Mouse (Mus musculus): ENCODE measurements around the gene Siglecf.
"Not testable (repeated sequence)": the region's sequence is repeated elsewhere in the genome, so short reads cannot be mapped to it uniquely, and the experiment has no call there.

The Siglecf gene

DNA sequence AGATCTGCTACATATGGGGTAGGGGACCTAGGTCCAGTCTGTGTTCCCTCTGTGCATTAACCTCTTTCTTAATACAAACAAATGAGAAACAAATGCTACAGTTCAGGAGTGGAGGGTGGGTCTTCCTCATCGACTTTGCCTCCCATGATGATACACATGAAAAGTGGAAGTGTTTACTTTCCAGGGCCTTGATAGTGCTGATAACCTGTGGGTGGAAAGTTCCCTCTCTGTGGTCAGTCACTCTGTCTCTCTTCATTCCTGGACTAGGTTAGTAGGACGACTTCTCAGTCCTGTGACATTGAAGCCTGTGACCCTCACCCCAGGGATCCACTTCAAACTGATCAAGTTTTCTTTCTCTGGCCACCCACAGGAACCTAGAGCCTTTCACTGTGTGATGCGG lies at the start of gene Siglecf:
TSS of gene Siglecf (plus strand) at position 188 of the 400 bp plus-strand sequence.
- DNase-seq (ENCODE audit: low spot score), result no peak

DNA sequence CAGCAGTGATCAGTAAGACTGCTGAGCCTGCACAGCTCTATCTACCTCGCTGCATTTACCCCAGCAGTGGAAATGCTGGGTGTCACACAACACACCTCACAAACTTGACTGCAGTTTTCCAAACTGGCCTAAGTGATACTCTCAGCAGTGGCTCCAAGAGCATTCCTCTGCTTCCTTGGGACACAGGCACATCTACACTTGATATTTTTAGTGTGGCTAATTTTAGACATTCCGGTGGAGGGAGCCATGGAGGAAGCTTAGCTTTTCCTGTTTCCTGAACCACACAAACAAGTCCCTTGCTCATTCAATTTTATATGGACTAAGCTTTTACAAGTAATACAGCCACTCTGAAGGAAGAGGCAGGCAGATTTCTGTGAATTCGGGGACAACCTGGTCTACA lies 45.9 kb upstream of the Siglecf start:
- no peak for DNase-seq (ENCODE audit: low spot score)

- no peak for DNase-seq (ENCODE audit: low spot score)
Observed at GRCm38 (mm10) chr7:43309069-43309468, 42.1 kb upstream of the Siglecf start.

DNA sequence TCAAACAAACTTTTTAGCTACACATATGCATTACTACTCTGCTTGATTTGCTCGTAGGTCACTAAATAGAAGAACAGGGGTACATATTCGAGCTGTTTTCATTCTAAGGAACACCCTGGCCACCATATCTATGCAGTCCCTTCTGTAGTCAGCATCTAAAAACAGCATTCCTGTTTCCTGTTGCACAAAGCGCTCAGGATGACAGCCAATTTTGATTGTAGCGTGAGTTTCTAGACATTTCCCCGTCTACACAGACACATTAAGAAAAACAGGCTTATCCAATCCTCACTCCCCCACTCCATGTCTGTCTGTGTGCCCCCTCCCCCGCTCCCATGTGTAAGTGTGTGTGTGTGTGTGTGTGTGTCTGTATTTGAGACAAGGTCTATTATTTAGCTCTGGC lies 39.5 kb upstream of the Siglecf start:
- DNase-seq (ENCODE audit: low spot score), result no peak

- no peak for DNase-seq (ENCODE audit: low spot score)
Observed at GRCm38 (mm10) chr7:43312386-43313012, 38.6 kb upstream of the Siglecf start.

DNA sequence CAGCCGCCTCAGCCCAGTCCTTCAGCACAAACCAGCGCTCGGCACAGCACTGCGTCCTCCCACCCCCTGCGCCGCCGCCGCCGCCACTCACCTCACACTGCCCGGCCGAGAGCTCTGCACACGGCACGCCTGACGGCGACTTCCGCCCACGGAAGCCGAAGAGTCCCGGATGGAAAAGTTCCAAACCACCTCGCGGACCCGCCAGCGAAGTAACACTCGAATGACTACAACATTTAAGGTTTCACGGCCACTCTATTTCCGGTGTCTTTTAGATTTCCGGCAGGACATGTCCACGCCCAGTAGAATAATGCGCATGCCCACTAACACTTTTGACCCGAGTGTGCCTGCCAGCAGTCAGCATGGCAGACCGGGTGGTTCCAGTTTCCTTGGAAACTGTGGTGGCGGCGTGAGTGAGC lies 38.1 kb upstream of the Siglecf start, which contains the start of gene Zfp715:
TSS of gene Zfp715 (minus strand) at position 282 of the 416 bp plus-strand sequence.
- DNase-seq (ENCODE audit: low spot score), result peak; percentile 94

GRCm38 (mm10) chr7:43326223-43326780 lies 24.8 kb upstream of the Siglecf start:
- DNase-seq (ENCODE audit: low spot score), result no peak

- DNase-seq (ENCODE audit: low spot score), result no peak
Observed at GRCm38 (mm10) chr7:43328101-43328500, 23.0 kb upstream of the Siglecf start.

DNA sequence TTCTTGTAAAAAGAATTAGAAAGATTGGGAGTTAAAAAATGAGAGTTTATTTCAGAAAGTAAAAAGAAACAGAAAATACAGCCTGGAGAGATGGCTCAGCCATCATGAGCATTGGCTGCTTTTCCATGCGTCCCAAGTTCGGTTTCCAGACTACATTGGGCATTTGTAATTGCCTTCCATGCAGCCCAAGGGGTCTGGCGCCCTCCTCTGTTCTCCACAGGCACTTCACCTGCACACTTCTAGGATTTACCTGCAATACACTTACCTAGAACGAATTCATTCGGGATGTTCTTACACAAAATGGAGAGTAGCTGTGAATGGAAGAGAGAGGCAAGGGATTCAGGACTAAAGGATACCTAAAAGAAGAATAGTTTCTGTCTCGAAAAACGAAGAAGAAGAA lies 17.9 kb upstream of the Siglecf start:
- DNase-seq (ENCODE audit: low spot score), result no peak

DNA sequence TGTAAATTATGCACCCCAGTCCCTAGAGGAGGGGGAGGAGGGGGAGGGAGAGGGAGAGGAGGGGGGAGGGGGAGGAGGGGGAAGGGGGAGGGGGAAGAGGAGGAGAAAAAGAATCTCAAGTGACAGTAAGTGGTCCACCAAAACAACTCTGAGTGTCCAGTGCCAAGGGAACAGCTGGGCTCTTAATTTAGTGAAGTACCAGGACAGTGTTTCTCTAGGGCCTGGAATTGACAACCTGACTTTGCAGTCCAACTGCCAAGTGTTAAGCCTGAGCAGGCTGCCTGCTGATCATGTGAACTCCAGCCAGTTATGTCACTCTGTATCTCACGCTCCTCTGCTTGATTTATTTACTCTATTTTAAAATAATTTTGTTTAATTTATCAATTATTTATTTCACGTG lies 17.2 kb upstream of the Siglecf start:
- DNase-seq (ENCODE audit: low spot score), result no peak

DNA sequence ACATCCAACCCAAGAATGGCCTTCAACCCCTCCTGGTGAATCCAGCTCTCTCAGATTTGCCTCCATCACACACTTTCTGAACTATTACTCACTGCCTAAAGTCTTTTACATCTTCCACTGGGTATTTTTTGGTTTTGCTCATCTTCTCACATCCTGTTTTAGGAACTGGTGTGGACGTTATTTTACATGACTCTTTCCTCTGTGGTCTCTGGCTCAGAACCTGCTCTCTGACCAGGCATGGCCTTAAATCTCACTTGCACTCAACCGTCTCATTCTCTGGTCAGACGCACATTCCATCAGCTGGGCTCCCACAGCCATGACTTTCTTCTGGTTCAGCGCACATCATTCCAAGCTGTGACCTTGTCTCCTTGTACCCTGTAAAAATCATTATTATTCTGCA lies 10.4 kb upstream of the Siglecf start:
- no peak for DNase-seq (ENCODE audit: low spot score)

- no peak for DNase-seq (ENCODE audit: low spot score)
Observed at GRCm38 (mm10) chr7:43343191-43343590, 8.0 kb upstream of the Siglecf start.

- DNase-seq (ENCODE audit: low spot score), result no peak
Observed at GRCm38 (mm10) chr7:43344020-43344419, 7.1 kb upstream of the Siglecf start.

- no peak for DNase-seq (ENCODE audit: low spot score)
Observed at GRCm38 (mm10) chr7:43344491-43344890, 6.7 kb upstream of the Siglecf start.

GRCm38 (mm10) chr7:43346148-43346547 lies 5.0 kb upstream of the Siglecf start:
- no peak for DNase-seq (ENCODE audit: low spot score)

DNA sequence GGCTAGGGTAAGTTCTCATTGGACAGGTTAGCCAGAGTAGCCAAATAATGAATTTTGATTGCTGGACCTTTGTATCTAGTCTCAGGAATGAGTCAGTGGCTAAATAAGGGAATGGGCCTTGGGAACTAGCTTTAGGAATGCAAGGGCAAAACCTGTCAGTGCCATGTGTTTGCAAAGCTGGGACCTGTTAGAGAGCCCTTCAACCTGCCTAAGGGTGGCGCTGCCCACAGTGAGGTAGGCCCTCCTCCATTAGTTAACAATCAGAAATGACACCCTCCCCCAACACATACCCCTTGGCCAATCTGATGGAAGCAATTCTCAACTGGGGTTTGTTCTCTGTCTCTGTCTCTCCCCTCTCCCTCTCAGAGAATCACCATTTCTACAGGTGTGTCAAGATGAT lies 4.6 kb upstream of the Siglecf start:
- no peak for DNase-seq (ENCODE audit: low spot score)

DNA sequence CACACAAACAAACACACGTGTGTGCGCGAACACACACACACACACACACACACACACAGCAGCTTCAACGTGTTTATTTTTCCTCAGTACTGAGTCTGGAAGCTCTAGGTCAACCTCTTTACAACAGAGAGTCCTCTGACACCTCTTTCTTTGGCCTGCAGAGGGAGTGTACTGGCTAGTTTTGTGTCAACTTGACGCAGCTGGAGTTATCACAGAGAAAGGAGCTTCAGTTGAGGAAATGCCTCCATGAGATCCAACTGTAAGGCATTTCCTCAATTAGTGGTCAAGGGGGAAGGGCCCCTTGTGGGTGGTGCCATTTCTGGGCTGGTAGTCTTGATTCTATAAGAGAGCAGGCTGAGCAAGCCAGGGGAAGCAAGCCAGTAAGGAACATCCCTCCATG lies 1.5 kb upstream of the Siglecf start:
- not testable (repeated sequence) for DNase-seq (ENCODE audit: low spot score)

DNA sequence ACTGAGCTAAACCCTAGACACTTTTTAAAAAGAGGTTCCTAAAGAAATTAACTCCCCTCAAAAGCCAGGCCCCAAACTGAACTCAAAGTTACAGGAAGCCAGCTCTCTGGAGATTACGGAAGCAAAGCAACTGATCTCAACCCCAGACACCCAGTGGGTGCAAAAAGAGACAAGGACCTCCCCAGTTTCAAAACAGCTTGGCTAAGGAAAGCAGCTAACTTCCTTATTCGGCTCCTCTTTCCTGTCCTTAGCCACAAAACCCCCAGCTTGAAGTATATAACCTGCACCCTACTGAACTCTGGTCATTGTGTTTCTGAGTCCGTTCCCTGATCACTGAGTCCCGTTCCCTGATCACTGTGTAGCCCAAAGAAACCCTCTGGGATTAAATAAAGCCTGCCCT lies 2.0 kb downstream of the Siglecf start:
- DNase-seq (ENCODE audit: low spot score), result no peak

DNA sequence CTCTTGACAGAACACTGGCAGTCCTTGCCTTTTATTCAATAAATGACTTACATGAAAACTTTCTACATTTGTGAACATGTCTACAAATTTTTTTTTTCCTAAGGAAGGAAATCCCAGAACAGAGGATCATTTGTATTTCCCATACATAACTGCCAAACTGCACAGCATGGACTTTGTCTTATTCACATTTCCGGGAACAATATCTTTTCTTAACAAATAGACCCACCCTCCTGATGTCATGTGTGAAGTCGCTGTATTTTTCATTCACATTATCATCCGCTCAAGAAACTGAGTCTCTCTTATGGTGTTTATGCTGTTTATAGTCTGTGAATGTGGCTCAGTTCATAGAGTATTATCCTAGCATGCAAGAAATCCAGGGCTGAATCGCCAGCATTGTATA lies 2.6 kb downstream of the Siglecf start:
- DNase-seq (ENCODE audit: low spot score), result no peak

DNA sequence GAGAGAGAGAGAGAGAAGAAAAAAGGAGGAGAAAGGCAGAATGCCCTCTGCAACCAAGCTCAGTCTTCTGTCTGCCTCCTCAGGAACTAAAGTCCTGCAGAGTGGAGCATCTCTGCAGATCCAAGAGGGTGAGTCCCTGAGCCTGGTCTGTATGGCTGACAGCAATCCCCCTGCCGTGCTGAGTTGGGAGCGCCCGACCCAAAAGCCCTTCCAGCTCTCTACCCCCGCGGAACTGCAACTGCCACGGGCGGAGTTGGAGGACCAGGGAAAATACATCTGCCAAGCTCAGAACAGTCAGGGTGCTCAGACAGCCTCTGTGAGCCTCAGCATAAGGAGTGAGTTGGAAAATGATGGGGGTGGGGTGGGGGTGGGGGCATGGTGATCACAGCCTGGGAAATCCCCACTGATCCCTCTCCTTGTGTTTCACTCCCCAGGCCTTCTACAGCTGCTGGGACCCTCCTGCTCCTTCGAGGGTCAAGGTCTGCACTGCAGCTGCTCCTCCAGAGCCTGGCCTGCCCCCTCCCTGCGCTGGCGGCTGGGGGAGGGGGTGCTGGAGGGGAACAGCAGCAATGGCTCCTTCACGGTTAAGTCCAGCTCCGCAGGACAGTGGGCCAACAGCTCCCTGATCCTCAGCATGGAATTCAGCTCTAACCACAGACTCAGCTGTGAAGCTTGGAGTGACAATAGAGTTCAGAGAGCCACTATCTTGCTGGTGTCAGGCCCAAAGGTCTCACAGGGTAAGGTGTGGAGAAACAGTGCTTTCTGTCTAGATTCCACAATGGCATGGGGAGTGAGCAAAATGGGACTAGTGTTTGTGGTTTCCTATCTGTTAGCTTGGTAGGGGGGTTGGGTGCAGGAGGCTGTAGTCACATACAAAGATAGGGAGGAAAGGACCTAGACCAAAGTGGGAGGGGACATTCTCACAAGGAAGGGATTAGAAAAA lies 4.0 kb downstream of the Siglecf start:
- DNase-seq (ENCODE audit: low spot score), result no peak

DNA sequence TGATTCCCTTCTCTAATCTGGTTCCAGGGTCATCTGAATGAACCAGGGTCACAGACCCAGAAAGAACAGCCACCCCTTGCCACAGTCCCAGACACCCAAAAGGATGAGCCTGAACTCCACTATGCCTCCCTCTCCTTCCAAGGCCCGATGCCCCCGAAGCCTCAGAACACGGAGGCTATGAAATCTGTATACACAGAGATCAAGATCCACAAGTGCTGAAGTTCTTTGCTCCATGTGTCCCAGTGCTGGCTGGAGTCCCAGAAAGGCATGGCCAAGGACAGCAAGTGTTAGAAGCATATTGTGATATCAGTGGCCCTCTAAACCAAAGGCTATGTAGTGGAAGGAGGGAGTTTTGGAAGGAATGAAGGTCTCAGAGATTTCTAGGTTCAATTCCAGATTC lies 7.4 kb downstream of the Siglecf start:
- DNase-seq (ENCODE audit: low spot score), result no peak

- DNase-seq (ENCODE audit: low spot score), result no peak
Observed at GRCm38 (mm10) chr7:43361442-43361841, 10.3 kb downstream of the Siglecf start.

- DNase-seq (ENCODE audit: low spot score), result no peak
Observed at GRCm38 (mm10) chr7:43362021-43362420, 10.9 kb downstream of the Siglecf start.
